ENCODE assay signal across 8 mouse cellular contexts in the genomic region with DNA sequence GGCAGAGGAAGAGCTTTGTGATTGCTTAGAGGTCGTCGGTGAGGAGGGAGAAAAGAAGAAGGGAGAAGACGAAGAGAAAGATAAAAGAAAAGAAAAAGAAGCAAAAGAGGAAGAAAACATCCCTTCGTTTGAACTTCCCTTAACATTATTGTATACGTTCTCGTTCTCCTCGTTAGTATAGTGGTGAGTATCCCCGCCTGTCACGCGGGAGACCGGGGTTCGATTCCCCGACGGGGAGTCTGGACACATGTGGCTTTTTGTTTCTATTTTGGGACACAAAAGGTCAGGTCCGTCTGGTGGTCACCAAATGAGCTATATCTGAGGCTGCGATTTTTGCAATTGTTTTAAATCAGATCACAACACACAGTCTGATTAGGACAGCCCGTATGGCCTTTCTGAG. TPM values are rescaled to one million over a fixed set of nuclear protein-coding genes. Genes with fewer than 3 reads are reported as not detected.
DNase-seq lines count a peak whose midpoint lies in the region; ATAC-seq and TF ChIP-seq lines count a peak whose summit lies in the region.

No protein-coding gene starts in this region.

- TF ChIP-seq CTCF in embryonic fibroblast, embryonic 13.5 days (IDR thresholded peaks at IDR 0.05; ENCODE audit: borderline replicate concordance, insufficient read depth, low read length) = no peak

- DNase-seq in lung, postnatal 25 days (ENCODE audit: low spot score) = no peak
- DNase-seq in MN1 (ENCODE audit: low spot score) = peak; percentile 68
- no peak for DNase-seq in urinary bladder, adult 18-20 months (ENCODE audit: low spot score in 2 of 2)
- no peak for DNase-seq in left cerebral cortex, adult 8-10 months (ENCODE audit: low spot score in 2 of 2)

- H3K4me1 ChIP-seq in lung, embryonic 16.5 days (replicated peaks; ENCODE audit: control insufficient read depth, insufficient read depth, low read length) = peaks cover 3% of the 10 kb centered on the region; the same call in 1 of the 2 replicates
- H3K4me1 ChIP-seq in embryonic fibroblast, embryonic 13.5 days (ENCODE audit: control insufficient read depth, insufficient read depth, low read length) = peaks cover 4% of the 10 kb centered on the region; the same call in 1 of the 2 replicates
- no peaks in the 10 kb centered on the region for H3K4me1 ChIP-seq in limb, embryonic 12.5 days (replicated peaks)
- no peaks in the 10 kb centered on the region for H3K4me1 ChIP-seq in stomach, embryonic 15.5 days

- H3K27me3 ChIP-seq in lung, embryonic 16.5 days (ENCODE audit: control insufficient read depth, insufficient read depth, low read depth, low read length) = peaks cover 2% of the 10 kb centered on the region
- H3K27me3 ChIP-seq in limb, embryonic 12.5 days = peaks cover 22% of the 10 kb centered on the region; the same call in 1 of the 2 replicates
- 0 out of 2 replicates have a peak, but pooled peaks cover 10% of the 10 kb centered on the region for H3K27me3 ChIP-seq in stomach, embryonic 15.5 days (replicated peaks)

- H3K27ac ChIP-seq in lung, embryonic 16.5 days (ENCODE audit: low read length) = no peak overlapping the region
- H3K27ac ChIP-seq in embryonic fibroblast, embryonic 13.5 days (ENCODE audit: insufficient read depth, low read length) = no peak overlapping the region
- H3K27ac ChIP-seq in limb, embryonic 12.5 days = no peak overlapping the region
- H3K27ac ChIP-seq in stomach, embryonic 15.5 days = no peak overlapping the region

- H3K9me3 ChIP-seq in lung, embryonic 16.5 days (ENCODE audit: control insufficient read depth, low read length) = no peaks in the 10 kb centered on the region
- H3K9me3 ChIP-seq in limb, embryonic 12.5 days = no peaks in the 10 kb centered on the region
- H3K9me3 ChIP-seq in stomach, embryonic 15.5 days = no peaks in the 10 kb centered on the region

- H3K4me3 ChIP-seq in lung, embryonic 16.5 days (ENCODE audit: low read length) = peak overlapping the region; percentile 26
- peak overlapping the region; percentile 67 for H3K4me3 ChIP-seq in embryonic fibroblast, embryonic 13.5 days (ENCODE audit: insufficient read depth, low read length)
- peak overlapping the region; percentile 27 for H3K4me3 ChIP-seq in limb, embryonic 12.5 days (replicated peaks)
- peak overlapping the region; percentile 19 for H3K4me3 ChIP-seq in stomach, embryonic 15.5 days (replicated peaks)

- 7% methylated on average over 17 of the region's 17 CpGs for WGBS in lung, embryonic 16.5 days
- 4% methylated on average over 17 of the region's 17 CpGs for WGBS in limb, embryonic 12.5 days
- 12% methylated on average over 17 of the region's 17 CpGs for WGBS in stomach, embryonic 15.5 days

- H3K36me3 ChIP-seq in lung, embryonic 16.5 days (ENCODE audit: control insufficient read depth, insufficient read depth, low read length) = no peaks in the 10 kb centered on the region
- no peaks in the 10 kb centered on the region for H3K36me3 ChIP-seq in limb, embryonic 12.5 days
- H3K36me3 ChIP-seq in stomach, embryonic 15.5 days = no peaks in the 10 kb centered on the region

- no peak for TF ChIP-seq POLR2A in embryonic fibroblast, embryonic 13.5 days (IDR thresholded peaks at IDR 0.05; ENCODE audit: low read depth, low read length)

- peak; percentile 59; the same call in 1 of the 2 replicates for ATAC-seq in lung, embryonic 16.5 days (ENCODE audit: low read depth)
- no peak for ATAC-seq in limb, embryonic 12.5 days (ENCODE audit: insufficient number of reproducible peaks, insufficient read depth, low FRiP score, low TSS enrichment, low read depth)
- ATAC-seq in stomach, embryonic 15.5 days (ENCODE audit: insufficient read depth, low FRiP score, low read depth) = no peak

- no peak overlapping the region for H3K9ac ChIP-seq in lung, embryonic 16.5 days (ENCODE audit: low read length)
- no peak overlapping the region for H3K9ac ChIP-seq in limb, embryonic 12.5 days (replicated peaks)
- no peak overlapping the region for H3K9ac ChIP-seq in stomach, embryonic 15.5 days

- H3K4me2 ChIP-seq in lung, embryonic 16.5 days (ENCODE audit: low read depth, low read length) = peak overlapping the region; percentile 42
- H3K4me2 ChIP-seq in limb, embryonic 12.5 days = peak overlapping the region; percentile 32
- peak overlapping the region; percentile 31; the same call in 1 of the 2 replicates for H3K4me2 ChIP-seq in stomach, embryonic 15.5 days

RNA-seq across cellular contexts. Expression of gene Zfp184, which starts 33.7 kb away (rescaled TPM):
- polyA plus RNA-seq in lung, embryonic 16.5 days (2015; fragmentation: Nextera tagmentation; extraction: Ambion mirVana) = 7.9 and 12.5 TPM in 2 replicates
- 2.9 and 5.0 TPM in 2 replicates for polyA plus RNA-seq in embryonic fibroblast, embryonic 13.5 days (2011; ENCODE audit: insufficient read length, low read depth, missing spikeins)
- 23.2 and 25.2 TPM in 2 replicates for polyA plus RNA-seq in limb, embryonic 12.5 days (2016; fragmentation: Nextera tagmentation; extraction: Ambion mirVana)
- polyA plus RNA-seq in stomach, embryonic 15.5 days (2015; fragmentation: Nextera tagmentation; extraction: Ambion mirVana) = 7.8 and 8.5 TPM in 2 replicates
- 1 to 10 TPM; 2.4 to 4.1 (median 3.3) TPM for total RNA-seq in left cerebral cortex, adult 8-10 months (2022)
